Mouse (Mus musculus) midbrain, embryonic 16.5 days (tissue): ENCODE data around the gene Cd300c2. TPM values are rescaled to one million over a fixed set of nuclear protein-coding genes. Genes with fewer than 3 reads are reported as not detected.
"Not testable (repeated sequence)": the region's sequence is repeated elsewhere in the genome, so short reads cannot be mapped to it uniquely, and the experiment has no call there.

Experiments
- ATAC-seq: fragments of 200-750 bp; cut with Nextera tagmentation; 2 replicates; pipeline ENCODE4 v1.8.0; 2017; ENCODE audit warnings: moderate TSS enrichment
- H3K27ac ChIP-seq: fragments of 300-500 bp; sonication (generic); 2 replicates; pipeline ENCODE4 v1.5.1; 2014; ENCODE audit warnings: mild to moderate bottlenecking, low read length, mixed read lengths
- H3K27me3 ChIP-seq: fragments of 300-500 bp; sonication (generic); 2 replicates; pipeline ENCODE4 v1.6.1; 2014; ENCODE audit warnings: low read depth, low read length, mixed read lengths; ENCODE audit not compliant: control insufficient read depth, insufficient read depth
- H3K36me3 ChIP-seq: fragments of 300-500 bp; sonication (generic); 2 replicates; pipeline ENCODE4 v1.6.1; 2014; ENCODE audit warnings: mild to moderate bottlenecking, low read length, moderate library complexity, mixed read lengths; ENCODE audit not compliant: control insufficient read depth, insufficient read depth
- H3K4me1 ChIP-seq: fragments of 300-500 bp; sonication (generic); 2 replicates; pipeline ENCODE4 v1.6.1; 2014; ENCODE audit warnings: mild to moderate bottlenecking, low read length, mixed read lengths; ENCODE audit not compliant: control insufficient read depth, insufficient read depth
- H3K4me2 ChIP-seq: fragments of 300-500 bp; sonication (generic); 2 replicates; pipeline ENCODE4 v1.6.1; 2014; ENCODE audit warnings: mild to moderate bottlenecking, low read length, mixed read lengths
- H3K4me3 ChIP-seq: fragments of 300-500 bp; sonication (generic); 2 replicates; pipeline ENCODE4 v1.5.1; 2014; ENCODE audit warnings: low read depth, mild to moderate bottlenecking, low read length, moderate library complexity, mixed read lengths
- H3K9ac ChIP-seq: fragments of 300-500 bp; sonication (generic); 2 replicates; pipeline ENCODE4 v1.6.1; 2014; ENCODE audit warnings: low read depth, low read length, mixed read lengths
- H3K9me3 ChIP-seq: fragments of 300-500 bp; sonication (generic); replicated peaks from 2 replicates; pipeline ENCODE4 v1.6.1; 2014; ENCODE audit warnings: mild to moderate bottlenecking, low read length, mixed read lengths; ENCODE audit not compliant: control insufficient read depth, poor library complexity, severe bottlenecking
- WGBS: fragments of 180-500 bp; shearing (Covaris S2); extraction: QIAGEN DNeasy Blood & Tissue Kit; methylation state at CpG from one replicate; pipeline ENCODE4 v1.1.7; 2014; 5-methylcytosine and 5-hydroxymethylcytosine counted together
- polyA plus RNA-seq: library from polyadenylated mRNA; unstranded; fragments of >200 nt; fragmentation: Nextera tagmentation; extraction: Ambion mirVana; gene quantifications from 2 replicates; pipeline ENCODE4 v1.2.1, GENCODE M21; 2015

Gene Cd300c2
- 0.94 and 0.95 TPM in 2 replicates for polyA plus RNA-seq

DNA sequence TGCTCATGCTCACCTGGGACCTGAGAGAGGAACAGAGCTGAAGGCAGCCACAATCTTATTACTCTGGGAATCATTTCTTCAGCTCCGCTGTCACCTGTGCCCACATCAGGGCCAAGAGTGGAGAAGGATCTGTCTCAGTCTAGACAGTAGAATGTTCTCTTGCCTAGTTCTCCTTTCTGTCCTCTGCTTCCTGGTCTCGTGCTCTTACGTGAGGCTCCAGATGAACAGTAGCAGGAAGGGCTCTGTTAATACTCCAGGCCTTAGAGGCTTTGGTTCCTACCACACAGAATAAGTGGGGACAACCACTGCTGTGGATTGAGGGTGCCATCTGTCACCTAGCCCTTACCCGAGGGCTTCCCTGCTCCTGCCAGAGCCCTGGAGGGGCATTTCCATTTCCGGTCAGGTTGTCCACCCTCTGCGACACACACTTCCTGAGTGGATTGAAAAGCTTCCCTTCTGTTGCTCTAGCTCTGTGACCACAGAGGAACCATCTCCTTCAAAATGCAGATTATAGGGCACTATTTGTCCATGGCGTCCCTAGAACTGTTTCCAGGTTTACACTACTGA lies at the start of gene Cd300c2:
TSS of gene Cd300c2 (minus strand) at position 407 of the 567 bp plus-strand sequence.
- Histone ChIP-seq H3K4me2 (no peak within 1 kb of the TSS), H3K9ac (no peak within 1 kb of the TSS), H3K27me3 (no peaks in the 10 kb centered on the region), H3K27ac (no peak within 1 kb of the TSS), H3K9me3 (no peaks in the 10 kb centered on the region), H3K4me3 (no peak within 1 kb of the TSS), H3K36me3 (no peaks in the 10 kb centered on the region), H3K4me1 (no peaks in the 10 kb centered on the region)
- ATAC-seq, result no peak
- WGBS, result 90% methylated on average over 7 of the region's 7 CpGs

DNA sequence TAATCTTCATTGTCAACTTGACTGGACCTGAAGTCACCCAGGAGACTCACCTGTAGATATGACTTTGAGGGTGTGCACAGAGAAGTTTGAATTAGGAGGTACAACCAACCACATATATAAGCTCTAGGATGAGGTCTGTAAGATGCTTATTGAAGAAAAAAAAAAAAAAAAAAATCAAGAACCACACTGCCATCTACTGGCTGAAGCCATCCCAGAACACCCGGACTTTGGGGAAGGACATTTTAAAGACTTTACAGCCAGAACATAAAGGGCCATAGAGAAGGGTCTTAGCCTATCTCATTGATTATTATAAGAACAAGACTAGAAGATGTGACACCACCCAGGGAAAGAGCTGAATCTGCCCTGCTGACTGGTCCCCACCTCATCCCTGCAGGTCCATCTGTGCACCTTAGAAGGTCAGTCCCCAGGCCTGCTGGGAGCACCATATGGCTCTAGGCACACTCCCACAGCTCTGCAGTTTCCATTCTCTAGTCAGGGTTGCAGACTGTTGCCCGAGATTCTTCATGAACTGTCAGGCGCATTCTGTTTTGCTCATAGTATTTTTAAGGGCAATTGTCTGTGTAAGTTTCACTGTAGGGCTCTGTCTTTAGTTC lies 47.7 kb upstream of the Cd300c2 start:
- H3K9ac ChIP-seq, result no peak overlapping the region
- no peak overlapping the region for H3K27ac ChIP-seq
- H3K4me3 ChIP-seq, result no peak overlapping the region
- H3K36me3 ChIP-seq, result no peaks in the 10 kb centered on the region
- no peak for ATAC-seq
- no peak overlapping the region for H3K4me2 ChIP-seq
- 45% methylated on average over 3 of the region's 3 CpGs for WGBS
- no peaks in the 10 kb centered on the region for H3K27me3 ChIP-seq
- no peaks in the 10 kb centered on the region for H3K9me3 ChIP-seq
- H3K4me1 ChIP-seq, result no peaks in the 10 kb centered on the region

DNA sequence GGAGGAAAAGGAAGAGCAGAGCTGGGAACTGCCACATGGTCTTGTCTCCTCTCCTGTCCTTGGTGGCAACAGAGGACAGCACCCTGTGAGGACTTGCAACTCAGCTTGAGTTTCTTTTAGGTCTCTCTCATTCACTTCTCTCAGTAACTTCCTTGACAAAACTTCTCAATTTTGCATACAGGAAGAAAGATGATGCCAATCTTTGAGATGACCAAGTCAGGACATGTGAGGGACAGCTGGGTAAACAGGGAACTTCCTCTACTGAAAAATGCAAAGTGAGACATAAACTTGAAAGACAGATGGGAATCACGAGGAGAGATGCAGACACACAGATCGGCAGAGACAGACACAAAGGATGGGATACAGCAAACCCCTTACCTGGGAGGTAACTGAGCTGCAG lies 46.6 kb upstream of the Cd300c2 start, which contains the start of gene Cd300ld3:
TSS of gene Cd300ld3 (minus strand) at position 151 of the 400 bp plus-strand sequence.
- no peaks in the 10 kb centered on the region for H3K36me3 ChIP-seq
- H3K4me3 ChIP-seq, result no peak within 1 kb of the TSS
- no peaks in the 10 kb centered on the region for H3K4me1 ChIP-seq
- H3K9me3 ChIP-seq, result no peaks in the 10 kb centered on the region
- H3K27me3 ChIP-seq, result no peaks in the 10 kb centered on the region
- 87% methylated on average over 2 of the region's 2 CpGs for WGBS
- H3K27ac ChIP-seq, result no peak within 1 kb of the TSS
- H3K9ac ChIP-seq, result no peak within 1 kb of the TSS
- H3K4me2 ChIP-seq, result no peak within 1 kb of the TSS
- ATAC-seq, result no peak

DNA sequence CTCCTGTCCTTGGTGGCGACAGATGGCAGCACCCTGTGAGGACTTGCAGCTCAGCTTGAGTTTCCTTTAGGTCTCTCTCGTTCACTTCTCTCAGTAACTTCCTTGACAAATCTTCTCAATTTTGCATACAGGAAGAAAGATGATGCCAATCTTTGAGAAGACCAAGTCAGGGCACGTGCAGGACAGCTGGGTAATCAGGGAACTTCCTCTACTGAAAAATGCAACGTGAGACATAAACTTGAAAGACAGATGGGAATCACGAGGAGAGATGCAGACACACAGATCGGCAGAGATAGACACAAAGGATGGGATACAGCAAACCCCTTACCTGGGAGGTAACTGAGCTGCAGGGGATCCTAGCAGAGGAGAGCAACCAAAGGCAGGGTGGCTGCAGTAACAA lies 36.0 kb upstream of the Cd300c2 start, which contains the start of gene Cd300ld5:
TSS of gene Cd300ld5 (minus strand) at position 101 of the 400 bp plus-strand sequence.
- not testable (repeated sequence) for H3K4me1 ChIP-seq, H3K4me2 ChIP-seq, ATAC-seq, H3K27ac ChIP-seq, H3K27me3 ChIP-seq, H3K9me3 ChIP-seq, H3K36me3 ChIP-seq, H3K4me3 ChIP-seq, H3K9ac ChIP-seq
- WGBS, result no CpG with 5 or more reads among the region's 6 CpGs

DNA sequence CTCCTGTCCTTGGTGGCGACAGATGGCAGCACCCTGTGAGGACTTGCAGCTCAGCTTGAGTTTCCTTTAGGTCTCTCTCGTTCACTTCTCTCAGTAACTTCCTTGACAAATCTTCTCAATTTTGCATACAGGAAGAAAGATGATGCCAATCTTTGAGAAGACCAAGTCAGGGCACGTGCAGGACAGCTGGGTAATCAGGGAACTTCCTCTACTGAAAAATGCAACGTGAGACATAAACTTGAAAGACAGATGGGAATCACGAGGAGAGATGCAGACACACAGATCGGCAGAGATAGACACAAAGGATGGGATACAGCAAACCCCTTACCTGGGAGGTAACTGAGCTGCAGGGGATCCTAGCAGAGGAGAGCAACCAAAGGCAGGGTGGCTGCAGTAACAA lies 25.2 kb upstream of the Cd300c2 start, which contains the start of gene Cd300ld4:
TSS of gene Cd300ld4 (minus strand) at position 101 of the 400 bp plus-strand sequence.
- WGBS, result no CpG with 5 or more reads among the region's 6 CpGs
- H3K27me3 ChIP-seq, H3K36me3 ChIP-seq, H3K27ac ChIP-seq, H3K9me3 ChIP-seq, ATAC-seq, H3K4me3 ChIP-seq, H3K9ac ChIP-seq, H3K4me2 ChIP-seq, H3K4me1 ChIP-seq: not testable (repeated sequence)

DNA sequence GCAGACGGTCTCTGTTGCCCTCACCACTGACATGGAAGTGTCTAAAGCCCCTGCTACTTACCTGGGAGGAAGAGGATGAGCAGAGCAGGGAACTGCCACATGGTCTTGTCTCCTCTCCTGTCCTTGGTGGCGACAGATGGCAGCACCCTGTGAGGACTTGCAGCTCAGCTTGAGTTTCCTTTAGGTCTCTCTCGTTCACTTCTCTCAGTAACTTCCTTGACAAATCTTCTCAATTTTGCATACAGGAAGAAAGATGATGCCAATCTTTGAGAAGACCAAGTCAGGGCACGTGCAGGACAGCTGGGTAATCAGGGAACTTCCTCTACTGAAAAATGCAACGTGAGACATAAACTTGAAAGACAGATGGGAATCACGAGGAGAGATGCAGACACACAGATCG lies 14.4 kb upstream of the Cd300c2 start, which contains the start of gene Cd300ld2:
TSS of gene Cd300ld2 (minus strand) at position 101 of the 400 bp plus-strand sequence.
- WGBS, result no CpG with 5 or more reads among the region's 7 CpGs
- H3K4me2 ChIP-seq, H3K9ac ChIP-seq, H3K9me3 ChIP-seq, H3K4me3 ChIP-seq, H3K27me3 ChIP-seq, H3K36me3 ChIP-seq, H3K4me1 ChIP-seq, H3K27ac ChIP-seq, ATAC-seq: not testable (repeated sequence)

DNA sequence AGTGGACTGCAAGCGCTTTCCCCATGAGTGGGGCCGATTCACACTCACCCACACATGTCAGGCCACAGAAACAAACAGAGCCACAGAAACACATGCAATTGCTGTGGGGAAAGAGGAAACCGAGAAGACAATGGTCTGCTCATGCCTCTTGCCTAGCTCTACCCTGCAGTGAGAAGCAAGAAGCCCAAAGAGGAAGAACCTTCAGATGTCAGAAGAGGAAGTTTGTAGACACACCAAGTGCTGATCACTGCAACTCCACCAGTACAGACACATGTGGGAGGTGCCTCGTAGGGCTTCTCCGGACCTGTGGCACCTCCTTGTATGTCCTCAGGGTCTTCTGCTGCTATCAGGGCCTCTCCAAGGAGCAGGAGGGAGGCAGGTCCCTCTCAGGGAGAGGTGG lies 2.4 kb upstream of the Cd300c2 start:
- Histone ChIP-seq H3K4me3 (no peak overlapping the region), H3K9me3 (no peaks in the 10 kb centered on the region), H3K27ac (no peak overlapping the region), H3K4me2 (no peak overlapping the region), H3K27me3 (no peaks in the 10 kb centered on the region), H3K36me3 (no peaks in the 10 kb centered on the region), H3K9ac (no peak overlapping the region), H3K4me1 (no peaks in the 10 kb centered on the region)
- ATAC-seq, result no peak
- WGBS, result 88% methylated on average over 5 of the region's 5 CpGs

DNA sequence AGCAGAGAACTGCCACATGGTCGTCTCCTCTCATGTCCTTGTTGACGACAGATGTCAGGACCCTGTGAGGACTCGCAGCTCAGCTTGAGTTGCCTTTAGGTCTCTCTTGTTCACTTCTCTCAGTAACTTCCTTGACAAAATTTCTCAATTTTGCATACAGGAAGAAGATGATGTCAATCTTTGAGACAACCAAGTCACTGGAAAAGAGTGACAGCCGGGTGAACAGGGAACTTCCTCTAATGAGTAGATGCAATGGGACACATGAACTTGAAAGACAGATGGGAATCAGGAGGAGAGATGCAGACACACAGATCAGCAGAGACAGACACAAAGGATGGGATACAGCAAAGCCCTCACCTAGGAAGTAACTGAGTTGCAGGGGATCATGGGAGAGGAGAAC lies 11.9 kb downstream of the Cd300c2 start, which contains the start of gene Cd300ld:
TSS of gene Cd300ld (minus strand) at position 130 of the 400 bp plus-strand sequence.
- ATAC-seq, result no peak
- 78% methylated on average over 4 of the region's 4 CpGs for WGBS
- no peaks in the 10 kb centered on the region for H3K27me3 ChIP-seq

DNA sequence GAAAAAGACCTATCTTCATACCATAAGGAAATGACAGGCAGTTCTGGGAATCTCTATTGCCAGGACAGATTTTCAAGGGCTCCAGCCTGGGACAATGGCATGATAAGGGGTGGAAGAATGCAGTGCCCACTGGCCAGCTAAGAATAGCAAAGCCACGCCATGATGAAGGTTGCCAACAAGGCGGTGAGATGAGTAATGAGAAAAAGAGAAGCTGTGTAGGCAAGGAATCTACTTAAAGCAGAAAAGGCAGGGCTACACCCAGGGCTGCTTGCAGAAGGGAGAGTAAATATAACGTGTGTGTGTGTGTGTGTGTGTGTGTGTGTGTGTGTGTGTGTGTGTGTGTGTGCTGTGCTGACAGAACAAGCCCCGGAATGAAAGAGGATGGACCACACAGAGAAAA lies 19.8 kb downstream of the Cd300c2 start:
- Histone ChIP-seq H3K36me3 (no peaks in the 10 kb centered on the region), H3K9ac (no peak overlapping the region), H3K4me1 (no peaks in the 10 kb centered on the region), H3K27ac (no peak overlapping the region), H3K4me3 (no peak overlapping the region), H3K4me2 (no peak overlapping the region), H3K27me3 (no peaks in the 10 kb centered on the region), H3K9me3 (peaks cover 10% of the 10 kb centered on the region)
- WGBS, result 77% methylated on average over 4 of the region's 4 CpGs
- no peak for ATAC-seq

More for the DNA sequence above, 11.9 kb downstream of the Cd300c2 start, which contains the start of gene Cd300ld:
- H3K9ac ChIP-seq, result no peak within 1 kb of the TSS
- H3K27ac ChIP-seq, result no peak within 1 kb of the TSS
- H3K36me3 ChIP-seq, result no peaks in the 10 kb centered on the region
- H3K4me3 ChIP-seq, result no peak within 1 kb of the TSS
- no peaks in the 10 kb centered on the region for H3K9me3 ChIP-seq
- H3K4me2 ChIP-seq, result no peak within 1 kb of the TSS
- H3K4me1 ChIP-seq, result no peaks in the 10 kb centered on the region
